Mouse (Mus musculus): ENCODE measurements around the gene Phactr4.

The Phactr4 gene

DNA sequence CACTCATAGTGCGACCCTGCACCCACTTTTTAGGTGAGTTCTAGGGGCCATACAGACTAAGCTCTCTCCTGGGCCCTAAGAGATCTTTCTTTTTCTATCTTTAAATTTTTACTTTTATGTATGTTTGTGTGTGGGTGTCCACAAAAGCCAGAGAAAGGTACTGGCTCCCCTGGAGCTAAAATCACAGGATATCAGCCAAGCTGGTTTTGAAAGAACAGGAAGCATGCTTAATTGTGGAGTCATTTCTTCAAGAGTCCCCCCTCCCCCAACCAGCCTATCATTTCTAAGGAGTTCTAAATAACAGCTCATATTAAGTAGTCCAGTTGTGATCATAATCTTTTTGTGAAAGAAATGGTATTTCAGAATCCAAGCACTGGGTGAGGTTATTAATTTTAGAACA is 48.5 kb downstream of the Phactr4 start:
- no peaks in the 10 kb centered on the region for H3K9me3 ChIP-seq (ENCODE audit: low read length)
- no peak for TF ChIP-seq CTCF (conservative IDR thresholded peaks at IDR 0.05; ENCODE audit: low read length)
- no peak for TF ChIP-seq POU5F1 (IDR thresholded peaks at IDR 0.05; ENCODE audit: borderline replicate concordance, low read length)
- TF ChIP-seq NANOG (IDR thresholded peaks at IDR 0.05; ENCODE audit: borderline replicate concordance, low read length): no peak
- peaks cover 9% of the 10 kb centered on the region for H3K4me1 ChIP-seq (replicated peaks; ENCODE audit: low read depth, low read length)
- no peak overlapping the region for H3K4me3 ChIP-seq (replicated peaks; ENCODE audit: low read length)
- no peaks in the 10 kb centered on the region for H3K27me3 ChIP-seq (ENCODE audit: insufficient read depth, low read length)
- H3K36me3 ChIP-seq (ENCODE audit: insufficient read depth, low read length): peaks cover 57% of the 10 kb centered on the region

GRCm38 (mm10) chr4:132369953-132370750 is 52.1 kb downstream of the Phactr4 start:
- no peaks in the 10 kb centered on the region for H3K9me3 ChIP-seq (ENCODE audit: low read length)
- no peak for TF ChIP-seq POU5F1 (IDR thresholded peaks at IDR 0.05; ENCODE audit: borderline replicate concordance, low read length)
- TF ChIP-seq NANOG (IDR thresholded peaks at IDR 0.05; ENCODE audit: borderline replicate concordance, low read length): no peak
- TF ChIP-seq CTCF (conservative IDR thresholded peaks at IDR 0.05; ENCODE audit: low read length): no peak
- H3K4me3 ChIP-seq (replicated peaks; ENCODE audit: low read length): no peak overlapping the region
- H3K4me1 ChIP-seq (replicated peaks; ENCODE audit: low read depth, low read length): peaks cover 13% of the 10 kb centered on the region
- no peaks in the 10 kb centered on the region for H3K27me3 ChIP-seq (ENCODE audit: insufficient read depth, low read length)
- peaks cover 60% of the 10 kb centered on the region for H3K36me3 ChIP-seq (ENCODE audit: insufficient read depth, low read length)

GRCm38 (mm10) chr4:132367480-132368201 is 54.6 kb downstream of the Phactr4 start:
- no peak for TF ChIP-seq NANOG (IDR thresholded peaks at IDR 0.05; ENCODE audit: borderline replicate concordance, low read length)
- peaks cover 66% of the 10 kb centered on the region for H3K36me3 ChIP-seq (ENCODE audit: insufficient read depth, low read length)
- no peaks in the 10 kb centered on the region for H3K9me3 ChIP-seq (ENCODE audit: low read length)
- peaks cover 13% of the 10 kb centered on the region for H3K4me1 ChIP-seq (replicated peaks; ENCODE audit: low read depth, low read length)
- H3K27me3 ChIP-seq (ENCODE audit: insufficient read depth, low read length): no peaks in the 10 kb centered on the region
- H3K4me3 ChIP-seq (replicated peaks; ENCODE audit: low read length): no peak overlapping the region

DNA sequence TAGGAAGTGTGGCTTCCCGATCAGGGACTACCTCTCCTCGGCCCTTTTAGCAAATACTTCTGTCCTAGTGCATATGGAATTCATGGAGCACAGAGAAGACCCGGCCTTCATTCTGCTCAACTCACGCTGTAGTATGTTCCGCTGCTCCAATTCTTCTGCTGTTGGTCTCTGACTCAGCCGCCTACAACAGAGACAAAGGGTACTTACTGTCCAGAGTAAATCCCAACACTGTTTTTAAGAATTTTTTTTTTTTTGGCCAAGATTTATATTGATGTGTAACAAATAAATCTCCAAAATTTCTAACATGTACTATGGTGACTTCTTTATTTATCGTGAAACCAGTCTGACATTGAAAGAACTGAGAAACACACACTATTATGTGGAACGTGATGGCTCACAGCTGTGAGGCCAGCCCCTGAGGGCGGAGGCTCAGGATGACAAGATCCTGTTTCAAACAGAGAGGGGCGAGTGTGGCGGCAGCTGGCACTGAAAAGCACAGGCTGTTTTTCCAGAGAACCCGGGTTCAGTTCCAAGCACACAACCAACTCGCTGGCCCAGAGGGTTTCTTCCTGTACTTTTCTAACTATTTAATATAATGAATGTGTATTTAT is 56.7 kb downstream of the Phactr4 start:
- H3K36me3 ChIP-seq (ENCODE audit: insufficient read depth, low read length): peaks cover 67% of the 10 kb centered on the region
- H3K4me3 ChIP-seq (replicated peaks; ENCODE audit: low read length): no peak overlapping the region
- peaks cover 10% of the 10 kb centered on the region for H3K4me1 ChIP-seq (replicated peaks; ENCODE audit: low read depth, low read length)
- no peaks in the 10 kb centered on the region for H3K27me3 ChIP-seq (ENCODE audit: insufficient read depth, low read length)
- TF ChIP-seq CTCF (conservative IDR thresholded peaks at IDR 0.05; ENCODE audit: low read length) (no peak), NANOG (IDR thresholded peaks at IDR 0.05; ENCODE audit: borderline replicate concordance, low read length) (no peak), POU5F1 (IDR thresholded peaks at IDR 0.05; ENCODE audit: borderline replicate concordance, low read length) (no peak)
- no peaks in the 10 kb centered on the region for H3K9me3 ChIP-seq (ENCODE audit: low read length)

DNA sequence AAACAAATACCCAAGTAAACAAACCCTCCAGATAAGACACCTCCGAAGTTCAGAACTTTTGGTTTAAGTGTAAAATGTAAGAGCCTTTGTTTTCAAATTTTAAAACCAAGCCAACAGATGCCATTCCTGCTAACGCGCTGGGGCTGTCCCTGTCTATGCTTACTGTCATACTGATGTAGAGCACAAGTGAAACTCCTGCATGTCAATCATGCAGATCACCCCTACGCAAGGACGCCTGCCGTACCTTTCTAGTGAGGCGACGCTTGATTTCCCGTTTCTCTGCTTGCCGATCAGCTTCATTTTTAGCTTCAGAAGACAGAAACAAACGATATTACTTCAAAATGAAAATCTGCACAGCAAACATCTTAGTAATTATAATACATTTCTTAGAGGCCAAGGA is 58.8 kb downstream of the Phactr4 start:
- peaks cover 66% of the 10 kb centered on the region for H3K36me3 ChIP-seq (ENCODE audit: insufficient read depth, low read length)
- no peaks in the 10 kb centered on the region for H3K9me3 ChIP-seq (ENCODE audit: low read length)
- peaks cover 19% of the 10 kb centered on the region for H3K4me1 ChIP-seq (replicated peaks; ENCODE audit: low read depth, low read length)
- TF ChIP-seq POU5F1 (IDR thresholded peaks at IDR 0.05; ENCODE audit: borderline replicate concordance, low read length): no peak
- TF ChIP-seq NANOG (IDR thresholded peaks at IDR 0.05; ENCODE audit: borderline replicate concordance, low read length): no peak
- TF ChIP-seq CTCF (conservative IDR thresholded peaks at IDR 0.05; ENCODE audit: low read length): no peak
- no peaks in the 10 kb centered on the region for H3K27me3 ChIP-seq (ENCODE audit: insufficient read depth, low read length)
- no peak overlapping the region for H3K4me3 ChIP-seq (replicated peaks; ENCODE audit: low read length)

- H3K27me3 ChIP-seq (ENCODE audit: insufficient read depth, low read length): no peaks in the 10 kb centered on the region
- H3K9me3 ChIP-seq (ENCODE audit: low read length): no peaks in the 10 kb centered on the region
- no peak overlapping the region for H3K4me3 ChIP-seq (replicated peaks; ENCODE audit: low read length)
- H3K4me1 ChIP-seq (replicated peaks; ENCODE audit: low read depth, low read length): peaks cover 48% of the 10 kb centered on the region
- TF ChIP-seq NANOG (IDR thresholded peaks at IDR 0.05; ENCODE audit: borderline replicate concordance, low read length): no peak
- TF ChIP-seq CTCF (conservative IDR thresholded peaks at IDR 0.05; ENCODE audit: low read length): no peak
- TF ChIP-seq POU5F1 (IDR thresholded peaks at IDR 0.05; ENCODE audit: borderline replicate concordance, low read length): no peak
- H3K36me3 ChIP-seq (ENCODE audit: insufficient read depth, low read length): peaks cover 54% of the 10 kb centered on the region
Measured at GRCm38 (mm10) chr4:132359510-132359909, 62.8 kb downstream of the Phactr4 start.

DNA sequence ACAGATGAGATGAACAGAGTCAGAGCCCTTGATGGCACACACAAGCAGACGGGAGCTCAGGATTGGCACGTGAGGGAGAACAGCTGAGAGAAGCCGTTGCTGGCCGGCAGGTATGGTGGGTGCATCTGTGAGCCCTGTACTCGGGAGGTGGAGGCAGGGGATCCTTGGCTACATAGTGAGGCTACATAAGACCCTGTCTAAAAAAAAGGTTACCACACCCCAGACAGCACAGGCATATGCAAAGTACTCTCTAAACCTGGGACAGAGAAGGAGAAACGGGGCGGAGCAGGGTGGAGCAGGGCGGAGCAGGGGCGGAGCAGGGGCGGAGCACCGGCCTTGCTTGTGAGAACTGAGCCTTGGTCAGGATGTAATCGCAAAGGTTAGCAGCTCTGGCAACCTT is 66.1 kb downstream of the Phactr4 start:
- TF ChIP-seq POU5F1 (IDR thresholded peaks at IDR 0.05; ENCODE audit: borderline replicate concordance, low read length) (no peak), CTCF (conservative IDR thresholded peaks at IDR 0.05; ENCODE audit: low read length) (no peak), NANOG (IDR thresholded peaks at IDR 0.05; ENCODE audit: borderline replicate concordance, low read length) (no peak)
- no peaks in the 10 kb centered on the region for H3K27me3 ChIP-seq (ENCODE audit: insufficient read depth, low read length)
- H3K4me1 ChIP-seq (replicated peaks; ENCODE audit: low read depth, low read length): peaks cover 55% of the 10 kb centered on the region
- peak overlapping the region; percentile 27 for H3K4me3 ChIP-seq (replicated peaks; ENCODE audit: low read length)
- no peaks in the 10 kb centered on the region for H3K9me3 ChIP-seq (ENCODE audit: low read length)
- peaks cover 55% of the 10 kb centered on the region for H3K36me3 ChIP-seq (ENCODE audit: insufficient read depth, low read length)

GRCm38 (mm10) chr4:132355403-132355802 is 66.9 kb downstream of the Phactr4 start:
- H3K4me3 ChIP-seq (replicated peaks; ENCODE audit: low read length): no peak overlapping the region
- peaks cover 57% of the 10 kb centered on the region for H3K36me3 ChIP-seq (ENCODE audit: insufficient read depth, low read length)
- TF ChIP-seq CTCF (conservative IDR thresholded peaks at IDR 0.05; ENCODE audit: low read length): no peak
- TF ChIP-seq NANOG (IDR thresholded peaks at IDR 0.05; ENCODE audit: borderline replicate concordance, low read length): no peak
- TF ChIP-seq POU5F1 (IDR thresholded peaks at IDR 0.05; ENCODE audit: borderline replicate concordance, low read length): no peak
- H3K27me3 ChIP-seq (ENCODE audit: insufficient read depth, low read length): no peaks in the 10 kb centered on the region
- peaks cover 55% of the 10 kb centered on the region for H3K4me1 ChIP-seq (replicated peaks; ENCODE audit: low read depth, low read length)
- no peaks in the 10 kb centered on the region for H3K9me3 ChIP-seq (ENCODE audit: low read length)
